Mouse (Mus musculus): Measurements from ENCODE around the gene Rfc5. TPM values are rescaled to one million over a fixed set of nuclear protein-coding genes. Genes with fewer than 3 reads are reported as not detected.

Gene Rfc5
- total RNA-seq (2023; ENCODE audit: inconsistent age), result 20.4 to 27.3 TPM (median 21.7 TPM) in 4 replicates

GRCm38 (mm10) chr5:117388877-117389276 is at the start of gene Rfc5:
Gene Rfc5, minus strand, starts transcription at chr5:117389047.

GRCm38 (mm10) chr5:117413507-117414501 is 25.0 kb upstream of the Rfc5 start, which contains the start of gene Ksr2:
Gene Ksr2, plus strand, starts transcription at chr5:117414000.

DNA sequence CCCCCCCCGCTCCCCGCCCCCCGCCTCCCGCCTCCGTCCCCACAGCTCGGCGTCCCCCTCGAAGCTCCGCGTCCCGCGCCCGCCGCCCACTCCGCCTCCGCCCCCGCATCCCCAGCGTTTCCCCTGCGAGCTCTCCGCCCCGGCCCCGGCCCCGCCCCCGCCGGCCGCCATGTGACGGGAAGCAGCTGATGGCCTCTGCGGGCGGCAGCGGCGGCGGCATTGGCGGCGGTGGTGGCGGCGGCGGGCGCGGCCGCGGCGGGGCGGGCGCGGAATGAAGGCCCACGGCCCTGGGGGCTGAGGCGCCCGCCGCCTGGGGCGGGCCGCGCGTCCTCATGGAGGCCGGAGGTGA is 31.7 kb downstream of the Rfc5 start, which contains the start of gene Wsb2:
Wsb2 (plus strand) TSS at position 176 of the 349 bp plus-strand sequence.

Other genes with a start within 250 kb of the Rfc5 start
- gene Pebp1, start 101.4 kb downstream of the Rfc5 start, total RNA-seq (2023; ENCODE audit: inconsistent age), result 99.3 to 120 TPM (median 107 TPM) in 4 replicates
- gene Vsig10, start 70.0 kb downstream of the Rfc5 start, total RNA-seq (2023; ENCODE audit: inconsistent age), result 0.18 to 1.8 TPM (median 0.54 TPM) in 4 replicates
- gene Wsb2, start 31.7 kb downstream of the Rfc5 start, total RNA-seq (2023; ENCODE audit: inconsistent age), result 43.7 to 54.3 TPM (median 51.4 TPM) in 4 replicates
- gene Ksr2, start 25.0 kb upstream of the Rfc5 start, total RNA-seq (2023; ENCODE audit: inconsistent age), result 0.12 to 0.30 TPM (median 0.21 TPM) in 4 replicates